Mouse (Mus musculus): Measurements from ENCODE around the gene Tmco1. TPM values are rescaled to one million over a fixed set of nuclear protein-coding genes. Genes with fewer than 3 reads are reported as not detected.
A peak's percentile ranks its signal among the peaks of the same experiment; 100 is the strongest.
"Not testable (repeated sequence)": the region's sequence is repeated elsewhere in the genome, so short reads cannot be mapped to it uniquely, and the experiment has no call there.

Tmco1 gene
- polyA plus RNA-seq, 1 experiment from 2014 or later = 73.4 TPM

DNA sequence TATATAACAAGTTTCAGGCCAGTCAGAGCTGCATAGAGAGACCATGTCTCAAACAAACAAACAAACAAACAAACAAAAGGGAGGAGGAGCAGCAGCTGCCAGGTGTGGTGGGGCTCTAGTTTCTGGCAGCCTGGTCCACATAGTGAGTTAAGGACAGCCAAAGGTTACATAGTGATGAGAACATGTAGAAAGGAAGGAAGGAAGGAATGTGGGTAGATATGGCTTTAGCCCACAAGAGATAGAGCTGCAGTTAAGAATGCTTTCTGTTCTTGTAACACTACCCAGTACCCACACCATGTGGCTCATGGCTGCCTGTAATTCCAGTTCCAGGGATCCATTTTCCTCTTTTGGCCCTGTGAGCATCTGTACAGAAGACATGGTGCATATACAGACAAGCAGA lies 4.2 kb downstream of the Tmco1 start:
- H3K4me3 ChIP-seq = no peak overlapping the region
- no peaks in the 10 kb centered on the region for H3K9me3 ChIP-seq
- no peak for DNase-seq (ENCODE audit: extremely low spot score, low spot score)
- H3K27me3 ChIP-seq (ENCODE audit: poor library complexity, severe bottlenecking) = no peaks in the 10 kb centered on the region
- peaks cover 46% of the 10 kb centered on the region for H3K36me3 ChIP-seq (replicated peaks)
- H3K27ac ChIP-seq = no peak overlapping the region
- peaks cover 14% of the 10 kb centered on the region for H3K4me1 ChIP-seq

GRCm38 (mm10) chr1:167313220-167313619 lies 5.0 kb downstream of the Tmco1 start:
- WGBS = 88% methylated on average over 4 of the region's 4 CpGs

GRCm38 (mm10) chr1:167321691-167322090 lies 13.5 kb downstream of the Tmco1 start:
- DNase-seq (ENCODE audit: extremely low spot score, low spot score) = no peak
- H3K4me1 ChIP-seq = no peaks in the 10 kb centered on the region
- H3K9me3 ChIP-seq = no peaks in the 10 kb centered on the region
- WGBS = 97% methylated on average over 6 of the region's 6 CpGs
- no peak overlapping the region for H3K27ac ChIP-seq
- H3K4me3 ChIP-seq = no peak overlapping the region
- H3K36me3 ChIP-seq (replicated peaks) = peaks cover 90% of the 10 kb centered on the region
- H3K27me3 ChIP-seq (ENCODE audit: poor library complexity, severe bottlenecking) = no peaks in the 10 kb centered on the region

More at GRCm38 (mm10) chr1:167313220-167313619, 5.0 kb downstream of the Tmco1 start:
- no peak for DNase-seq (ENCODE audit: extremely low spot score, low spot score)
- Histone ChIP-seq H3K36me3 (replicated peaks) (peaks cover 53% of the 10 kb centered on the region), H3K4me1 (peaks cover 10% of the 10 kb centered on the region), H3K27ac (no peak overlapping the region), H3K4me3 (no peak overlapping the region), H3K9me3 (no peaks in the 10 kb centered on the region), H3K27me3 (ENCODE audit: poor library complexity, severe bottlenecking) (no peaks in the 10 kb centered on the region)

GRCm38 (mm10) chr1:167328776-167329175 lies 20.6 kb downstream of the Tmco1 start:
- Histone ChIP-seq H3K27me3 (ENCODE audit: poor library complexity, severe bottlenecking) (no peaks in the 10 kb centered on the region), H3K4me1 (no peaks in the 10 kb centered on the region), H3K27ac (no peak overlapping the region), H3K9me3 (no peaks in the 10 kb centered on the region), H3K36me3 (replicated peaks) (peaks cover 84% of the 10 kb centered on the region), H3K4me3 (no peak overlapping the region)
- 92% methylated on average over 6 of the region's 6 CpGs for WGBS
- DNase-seq (ENCODE audit: extremely low spot score, low spot score) = no peak

GRCm38 (mm10) chr1:167331106-167331505 lies 22.9 kb downstream of the Tmco1 start:
- Histone ChIP-seq H3K27me3 (ENCODE audit: poor library complexity, severe bottlenecking) (no peaks in the 10 kb centered on the region), H3K9me3 (no peaks in the 10 kb centered on the region), H3K4me1 (no peaks in the 10 kb centered on the region), H3K27ac (no peak overlapping the region), H3K4me3 (no peak overlapping the region), H3K36me3 (replicated peaks) (peaks cover 65% of the 10 kb centered on the region)
- WGBS = 91% methylated on average over 8 of the region's 8 CpGs
- DNase-seq (ENCODE audit: extremely low spot score, low spot score) = no peak

GRCm38 (mm10) chr1:167336398-167336797 lies 28.2 kb downstream of the Tmco1 start:
- Histone ChIP-seq H3K27ac (no peak overlapping the region), H3K27me3 (ENCODE audit: poor library complexity, severe bottlenecking) (peaks cover 25% of the 10 kb centered on the region), H3K36me3 (replicated peaks) (peaks cover 21% of the 10 kb centered on the region), H3K4me3 (no peak overlapping the region), H3K4me1 (peaks cover 8% of the 10 kb centered on the region), H3K9me3 (no peaks in the 10 kb centered on the region)
- 91% methylated on average over 3 of the region's 3 CpGs for WGBS
- DNase-seq (ENCODE audit: extremely low spot score, low spot score) = no peak

DNA sequence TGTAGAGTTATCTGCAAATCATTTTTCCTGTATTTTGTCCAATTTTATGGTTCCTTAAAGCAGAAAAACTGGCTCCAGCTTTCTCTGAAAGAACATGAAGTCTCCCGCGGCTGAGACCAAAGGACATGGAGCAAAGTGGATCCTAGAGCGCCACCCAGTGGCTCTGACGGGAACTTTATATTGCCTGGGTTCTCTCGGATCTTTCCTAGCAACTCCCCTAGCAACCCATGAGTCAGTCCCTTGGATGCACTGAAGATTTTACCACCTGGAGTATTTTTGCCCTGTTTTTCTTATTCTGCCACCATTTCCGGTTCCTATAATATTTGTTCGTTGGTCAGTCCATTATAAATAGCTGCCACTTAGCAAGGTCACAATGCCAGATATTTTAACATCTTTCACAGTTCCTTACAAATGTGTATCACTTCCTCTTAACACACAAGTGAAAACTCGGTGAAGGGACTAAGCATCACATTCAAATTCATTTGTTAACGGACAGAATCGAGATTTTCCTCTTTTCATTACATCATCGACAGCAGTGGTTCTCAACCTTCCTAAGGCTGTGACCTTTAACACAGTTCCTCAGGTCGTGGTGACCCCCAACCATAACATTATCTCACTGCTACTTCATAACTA lies 29.4 kb downstream of the Tmco1 start:
- peak; percentile 80 for DNase-seq (ENCODE audit: extremely low spot score, low spot score)
- peaks cover 8% of the 10 kb centered on the region for H3K4me1 ChIP-seq
- no peak overlapping the region for H3K27ac ChIP-seq
- 23% methylated on average over 12 of the region's 12 CpGs for WGBS
- H3K9me3 ChIP-seq = no peaks in the 10 kb centered on the region
- no peak overlapping the region for H3K4me3 ChIP-seq
- H3K36me3 ChIP-seq (replicated peaks) = peaks cover 9% of the 10 kb centered on the region
- peaks cover 32% of the 10 kb centered on the region for H3K27me3 ChIP-seq (ENCODE audit: poor library complexity, severe bottlenecking)

DNA sequence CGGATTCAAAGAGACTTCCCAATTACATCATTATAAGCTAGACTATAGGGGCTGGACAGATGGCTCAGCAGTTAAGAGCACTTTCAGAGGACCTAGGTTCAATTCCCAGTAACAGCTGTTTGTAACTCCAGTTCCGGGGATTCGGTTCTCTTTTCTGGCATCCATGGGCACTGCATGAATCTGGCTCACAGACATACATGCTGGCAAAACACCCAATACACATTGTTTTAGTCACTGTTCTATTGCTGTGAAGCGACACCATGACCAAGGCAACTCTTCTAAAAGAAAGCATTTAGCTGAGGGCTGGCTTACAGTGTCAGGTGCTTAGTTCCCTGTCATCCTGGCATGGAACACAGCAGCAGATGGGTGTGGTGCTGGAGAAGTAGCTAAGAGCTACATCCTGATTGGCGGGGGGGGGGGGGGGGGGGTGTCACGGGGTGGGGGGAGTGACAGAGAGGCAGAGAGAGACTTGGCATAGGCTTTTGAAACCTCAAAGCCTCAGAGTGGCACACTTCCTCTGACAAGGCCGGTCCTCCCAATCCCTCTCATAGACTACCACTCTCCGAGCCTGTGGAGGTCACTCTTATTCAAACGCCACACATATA lies 31.1 kb downstream of the Tmco1 start:
- H3K27me3 ChIP-seq (ENCODE audit: poor library complexity, severe bottlenecking) = peaks cover 32% of the 10 kb centered on the region
- no peak for DNase-seq (ENCODE audit: extremely low spot score, low spot score)
- H3K4me3 ChIP-seq = no peak overlapping the region
- 71% methylated on average over 9 of the region's 9 CpGs for WGBS
- no peaks in the 10 kb centered on the region for H3K36me3 ChIP-seq (replicated peaks)
- H3K9me3 ChIP-seq = no peaks in the 10 kb centered on the region
- no peak overlapping the region for H3K27ac ChIP-seq
- peaks cover 8% of the 10 kb centered on the region for H3K4me1 ChIP-seq

GRCm38 (mm10) chr1:167340111-167340787 lies 32.1 kb downstream of the Tmco1 start:
- 2% methylated on average over 47 of the region's 47 CpGs for WGBS
- Histone ChIP-seq H3K27me3 (ENCODE audit: poor library complexity, severe bottlenecking) (peaks cover 32% of the 10 kb centered on the region), H3K27ac (peak overlapping the region; percentile 58; the same call in 1 of the 2 replicates), H3K9me3 (no peaks in the 10 kb centered on the region), H3K4me1 (peaks cover 8% of the 10 kb centered on the region), H3K36me3 (replicated peaks) (no peaks in the 10 kb centered on the region), H3K4me3 (peak overlapping the region; percentile 59)
- peak; percentile 24 for DNase-seq (ENCODE audit: extremely low spot score, low spot score)

GRCm38 (mm10) chr1:167340910-167341528 lies 32.8 kb downstream of the Tmco1 start:
- no peak for DNase-seq (ENCODE audit: extremely low spot score, low spot score)
- Histone ChIP-seq H3K27me3 (ENCODE audit: poor library complexity, severe bottlenecking) (peaks cover 32% of the 10 kb centered on the region), H3K4me1 (peaks cover 8% of the 10 kb centered on the region), H3K9me3 (no peaks in the 10 kb centered on the region), H3K27ac (no peak overlapping the region), H3K36me3 (replicated peaks) (no peaks in the 10 kb centered on the region), H3K4me3 (no peak overlapping the region)
- WGBS = 86% methylated on average over 3 of the region's 3 CpGs

DNA sequence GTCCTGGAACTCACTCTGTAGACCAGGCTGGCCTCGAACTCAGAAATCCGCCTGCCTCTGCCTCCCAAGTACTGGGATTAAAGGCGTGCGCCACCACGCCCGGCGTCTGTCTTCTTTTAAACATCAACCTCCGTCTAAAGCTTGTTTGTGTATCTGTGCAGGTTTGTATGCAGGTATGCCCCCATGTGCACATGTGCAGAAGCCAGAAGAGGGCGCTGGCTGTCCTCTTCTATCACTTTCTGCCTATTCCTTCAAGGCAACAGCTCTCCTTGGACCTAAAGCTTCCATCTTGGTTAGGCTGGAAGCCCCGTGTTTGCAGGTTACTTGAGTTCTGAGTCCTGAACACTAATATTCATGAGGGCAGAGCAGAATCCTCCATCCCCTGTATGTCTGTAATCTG lies 34.7 kb downstream of the Tmco1 start:
- WGBS = 88% methylated on average over 10 of the region's 10 CpGs
- Histone ChIP-seq H3K9me3 (no peaks in the 10 kb centered on the region), H3K4me3 (no peak overlapping the region), H3K27me3 (ENCODE audit: poor library complexity, severe bottlenecking) (peaks cover 32% of the 10 kb centered on the region), H3K27ac (no peak overlapping the region), H3K36me3 (replicated peaks) (no peaks in the 10 kb centered on the region), H3K4me1 (peaks cover 8% of the 10 kb centered on the region)
- DNase-seq (ENCODE audit: extremely low spot score, low spot score) = no peak

DNA sequence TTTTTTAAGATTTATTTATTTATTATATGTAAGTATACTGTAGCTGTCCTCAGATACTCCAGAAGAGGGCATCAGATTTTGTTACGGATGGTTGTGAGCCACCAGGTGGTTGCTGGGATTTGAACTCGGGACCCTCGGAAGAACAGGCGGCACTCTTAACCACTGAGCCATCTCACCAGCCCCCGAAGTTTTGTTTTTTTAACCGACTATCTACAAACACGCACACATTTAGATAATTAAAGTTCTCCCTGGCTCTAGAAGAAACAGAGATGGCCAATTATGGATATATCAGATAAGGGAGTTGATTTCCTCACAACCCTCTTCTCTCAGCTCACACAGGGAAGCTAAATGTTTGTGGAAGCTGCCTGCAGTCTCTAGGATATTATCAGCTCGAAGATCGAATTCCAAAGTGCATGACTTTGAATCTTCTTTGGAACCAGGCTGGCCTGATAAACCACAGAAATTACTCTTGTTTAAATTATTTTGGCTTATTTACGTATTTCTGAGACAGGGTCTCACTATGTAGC lies 37.9 kb downstream of the Tmco1 start:
- H3K9me3 ChIP-seq; H3K36me3 ChIP-seq (replicated peaks); H3K27me3 ChIP-seq (ENCODE audit: poor library complexity, severe bottlenecking); H3K4me3 ChIP-seq; H3K27ac ChIP-seq; DNase-seq (ENCODE audit: extremely low spot score, low spot score): not testable (repeated sequence)
- 93% methylated on average over 10 of the region's 10 CpGs for WGBS
- peaks cover 18% of the 10 kb centered on the region for H3K4me1 ChIP-seq
